Mouse (Mus musculus) embryonic fibroblast, embryonic 13.5 days (primary cell): ENCODE measurements around the gene Ptpn6.

Experiments
- CTCF ChIP-seq: IDR thresholded peaks from 2 replicates; pipeline ENCODE4 v1.5.1; 2011; ENCODE audit warnings: mild to moderate bottlenecking, control low read depth, low read length, moderate library complexity, borderline replicate concordance; ENCODE audit not compliant: insufficient read depth
- POLR2A ChIP-seq: IDR thresholded peaks from 2 replicates; pipeline ENCODE4 v1.6.1; 2011; ENCODE audit warnings: low read depth, mild to moderate bottlenecking, control low read depth, low read length, moderate library complexity

DNA sequence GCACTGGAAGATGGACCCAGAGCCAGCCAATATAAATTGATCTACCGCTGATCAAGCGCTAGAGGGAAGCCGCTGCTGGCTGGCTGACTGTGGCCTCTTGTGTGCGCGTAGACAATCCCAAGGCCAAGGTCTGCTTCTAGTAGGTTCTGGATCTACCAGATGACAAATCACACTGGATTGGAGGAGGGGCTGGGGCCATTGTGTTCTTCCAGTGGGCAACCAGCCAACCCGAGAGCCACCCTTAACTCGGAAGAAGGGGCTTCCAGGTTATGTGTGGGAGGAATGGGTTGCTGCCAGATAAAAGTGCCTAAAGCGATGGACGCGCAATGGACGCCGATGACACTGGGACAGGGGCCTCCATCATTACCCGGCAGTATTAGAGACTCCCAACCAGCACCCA, 20.5 kb downstream of the Ptpn6 start:
- TF ChIP-seq POLR2A (no peak), CTCF (no peak)
